Mouse (Mus musculus) ES-Bruce4 (cell line): ENCODE measurements around the gene Prr13. TPM values are rescaled to one million over a fixed set of nuclear protein-coding genes. Genes with fewer than 3 reads are reported as not detected.

Source experiments
- H3K27ac ChIP-seq: 2 replicates; pipeline ENCODE4 v1.5.1; 2012; ENCODE audit warnings: low read length, inconsistent platforms; ENCODE audit not compliant: insufficient read depth
- H3K27me3 ChIP-seq: 2 replicates; pipeline ENCODE4 v1.6.1; 2012; ENCODE audit warnings: mild to moderate bottlenecking, low read length, inconsistent platforms; ENCODE audit not compliant: control insufficient read depth, poor library complexity, insufficient read depth, severe bottlenecking
- H3K36me3 ChIP-seq: 2 replicates; pipeline ENCODE4 v1.6.1; 2012; ENCODE audit warnings: inconsistent platforms, mild to moderate bottlenecking, low read length, moderate library complexity; ENCODE audit not compliant: control insufficient read depth, poor library complexity, insufficient read depth, severe bottlenecking
- H3K4me1 ChIP-seq: one replicate; pipeline ENCODE4 v1.8.1; 2011; ENCODE audit warnings: low read length; ENCODE audit not compliant: control insufficient read depth, insufficient read depth
- H3K4me3 ChIP-seq: 2 replicates; pipeline ENCODE4 v1.5.1; 2011; ENCODE audit warnings: low read depth, mild to moderate bottlenecking, low read length
- H3K9ac ChIP-seq: 2 replicates; pipeline ENCODE4 v1.6.1; 2012; ENCODE audit warnings: low read depth, mild to moderate bottlenecking, inconsistent platforms; ENCODE audit not compliant: poor library complexity, severe bottlenecking
- H3K9me3 ChIP-seq: replicated peaks from 2 replicates; pipeline ENCODE4 v1.6.1; 2012; ENCODE audit warnings: mild to moderate bottlenecking, low read length, inconsistent platforms; ENCODE audit not compliant: control insufficient read depth, poor library complexity, insufficient read depth, severe bottlenecking
- CTCF ChIP-seq: IDR thresholded peaks from one replicate; pipeline ENCODE4 v1.8.1; 2011; ENCODE audit warnings: low read depth, low read length
- EP300 ChIP-seq: IDR thresholded peaks from 2 replicates; pipeline ENCODE4 v1.6.1; 2011; ENCODE audit warnings: low read depth, low read length; ENCODE audit not compliant: insufficient read depth
- POLR2A ChIP-seq: IDR thresholded peaks from one replicate; pipeline ENCODE4 v1.8.1; 2011; ENCODE audit warnings: low read length; ENCODE audit not compliant: insufficient read depth
- polyA plus RNA-seq: library from polyadenylated mRNA; stranded (reverse); fragments of >200 nt; gene quantifications from 2 replicates; pipeline ENCODE4 v1.2.4, GENCODE M21; 2011; ENCODE audit warnings: low read depth; ENCODE audit not compliant: missing spikeins, insufficient read depth, insufficient read length

The Prr13 gene
- polyA plus RNA-seq, 1 experiment, result 49.7 TPM

GRCm38 (mm10) chr15:102421437-102421836, 37.4 kb upstream of the Prr13 start:
- no peaks in the 10 kb centered on the region for H3K9me3 ChIP-seq
- TF ChIP-seq POLR2A (no peak), EP300 (no peak), CTCF (no peak)
- H3K36me3 ChIP-seq, result peaks cover 56% of the 10 kb centered on the region
- H3K9ac ChIP-seq, result no peak overlapping the region
- H3K27ac ChIP-seq, result no peak overlapping the region
- no peak overlapping the region for H3K4me3 ChIP-seq
- no peaks in the 10 kb centered on the region for H3K4me1 ChIP-seq
- no peaks in the 10 kb centered on the region for H3K27me3 ChIP-seq

DNA sequence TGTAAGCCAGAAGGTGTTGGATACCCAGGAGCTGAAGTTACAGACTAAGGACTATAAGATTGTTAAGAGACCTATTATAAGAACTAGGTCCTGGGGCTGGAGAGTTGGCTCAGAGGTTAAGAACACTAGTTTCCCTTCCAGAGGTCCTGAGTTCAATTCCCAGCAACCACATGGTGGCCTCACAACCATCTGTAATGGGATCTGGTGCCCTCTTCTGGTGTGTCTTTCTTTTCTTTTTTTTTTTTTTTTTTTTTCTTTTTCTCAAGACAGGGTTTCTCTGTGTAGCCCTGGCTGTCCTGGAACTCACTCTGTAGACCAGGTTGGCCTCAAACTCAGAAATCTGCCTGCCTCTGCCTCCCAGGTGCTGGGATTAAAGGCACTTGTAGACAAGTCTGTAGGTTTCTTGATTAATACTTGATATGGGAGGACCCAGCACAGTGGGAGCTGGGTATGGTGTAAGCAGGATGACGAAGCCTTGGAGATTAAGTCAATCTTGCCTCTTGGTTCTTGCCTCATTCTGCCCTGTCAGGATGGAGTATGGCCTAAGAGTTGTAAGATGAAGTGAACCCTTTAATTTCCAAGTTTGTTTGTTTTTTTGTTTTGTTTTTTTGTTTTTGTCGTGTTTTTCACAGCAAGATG, 35.1 kb upstream of the Prr13 start:
- Histone ChIP-seq H3K36me3 (peaks cover 64% of the 10 kb centered on the region), H3K4me1 (no peaks in the 10 kb centered on the region), H3K27ac (no peak overlapping the region), H3K9me3 (no peaks in the 10 kb centered on the region), H3K4me3 (no peak overlapping the region), H3K27me3 (no peaks in the 10 kb centered on the region), H3K9ac (no peak overlapping the region)
- TF ChIP-seq POLR2A (no peak), CTCF (no peak), EP300 (no peak)

DNA sequence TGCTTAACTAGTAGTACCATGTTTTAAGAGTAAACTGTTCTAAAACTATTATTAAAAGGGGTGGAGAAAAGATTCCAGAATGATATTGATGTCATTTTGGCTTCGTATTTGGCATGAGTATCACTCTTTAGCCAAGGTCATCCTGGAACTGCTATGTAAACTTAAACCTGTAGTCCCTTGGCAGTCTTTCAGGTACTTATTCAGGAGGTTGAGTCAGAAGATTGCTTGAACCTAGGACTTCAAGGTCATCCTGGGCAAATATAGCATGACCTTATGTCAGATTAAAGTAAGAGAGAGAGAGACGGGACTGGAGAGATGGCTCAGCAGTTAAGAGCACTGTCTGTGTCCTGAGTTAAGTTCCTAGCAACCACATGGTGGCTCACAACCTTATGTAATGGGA, 34.2 kb upstream of the Prr13 start:
- no peaks in the 10 kb centered on the region for H3K9me3 ChIP-seq
- TF ChIP-seq POLR2A (no peak), EP300 (no peak), CTCF (no peak)
- H3K36me3 ChIP-seq, result peaks cover 69% of the 10 kb centered on the region
- H3K27me3 ChIP-seq, result no peaks in the 10 kb centered on the region
- no peaks in the 10 kb centered on the region for H3K4me1 ChIP-seq
- H3K4me3 ChIP-seq, result no peak overlapping the region
- H3K27ac ChIP-seq, result no peak overlapping the region
- no peak overlapping the region for H3K9ac ChIP-seq

- Histone ChIP-seq H3K9ac (no peak overlapping the region), H3K27me3 (no peaks in the 10 kb centered on the region), H3K36me3 (peaks cover 77% of the 10 kb centered on the region), H3K4me1 (no peaks in the 10 kb centered on the region), H3K9me3 (no peaks in the 10 kb centered on the region), H3K4me3 (no peak overlapping the region), H3K27ac (no peak overlapping the region)
- TF ChIP-seq POLR2A (no peak), CTCF (no peak), EP300 (no peak)
Measured at GRCm38 (mm10) chr15:102426963-102427362, 31.9 kb upstream of the Prr13 start.

DNA sequence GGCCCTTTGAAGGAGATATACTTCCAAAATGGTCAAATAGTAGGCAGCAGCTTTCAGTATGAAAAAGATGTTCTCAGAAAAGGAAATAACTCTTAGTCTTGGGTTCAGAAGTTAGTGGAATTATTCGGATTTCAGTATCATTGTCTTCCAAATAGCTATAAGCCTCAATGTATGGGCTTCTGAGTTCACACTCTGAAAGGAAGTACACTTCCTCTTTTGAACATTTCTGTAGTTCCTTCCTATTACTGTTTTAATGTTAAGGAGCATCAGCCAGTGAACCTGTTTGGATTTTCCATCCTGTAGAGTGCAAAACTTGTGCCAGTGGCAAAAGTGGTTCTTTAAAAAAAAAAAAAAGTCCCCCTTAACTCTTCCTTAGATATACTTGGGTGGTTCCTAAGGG, 26.8 kb upstream of the Prr13 start:
- TF ChIP-seq EP300 (no peak), CTCF (no peak)
- no peaks in the 10 kb centered on the region for H3K4me1 ChIP-seq
- no peaks in the 10 kb centered on the region for H3K27me3 ChIP-seq
- H3K36me3 ChIP-seq, result peaks cover 81% of the 10 kb centered on the region
- no peak overlapping the region for H3K27ac ChIP-seq
- no peak overlapping the region for H3K4me3 ChIP-seq
- H3K9me3 ChIP-seq, result no peaks in the 10 kb centered on the region
- no peak overlapping the region for H3K9ac ChIP-seq

GRCm38 (mm10) chr15:102433173-102433572, 25.7 kb upstream of the Prr13 start:
- H3K27me3 ChIP-seq, result no peaks in the 10 kb centered on the region
- TF ChIP-seq CTCF (no peak), POLR2A (no peak), EP300 (no peak)
- peaks cover 73% of the 10 kb centered on the region for H3K36me3 ChIP-seq
- H3K27ac ChIP-seq, result no peak overlapping the region
- no peak overlapping the region for H3K4me3 ChIP-seq
- no peaks in the 10 kb centered on the region for H3K9me3 ChIP-seq
- H3K9ac ChIP-seq, result no peak overlapping the region
- H3K4me1 ChIP-seq, result no peaks in the 10 kb centered on the region
